Mouse (Mus musculus): Measurements from ENCODE around the gene Plekha1. TPM values are rescaled to one million over a fixed set of nuclear protein-coding genes. Genes with fewer than 3 reads are reported as not detected.

Gene Plekha1
- polyA plus RNA-seq, 1 experiment from 2014 or later, result 15.7 TPM

- 66% methylated on average over 7 of the region's 7 CpGs for WGBS (ENCODE audit: insufficient replicate concordance)
- Histone ChIP-seq H3K4me2 (ENCODE audit: low read depth, low read length) (no peak overlapping the region), H3K36me3 (ENCODE audit: control insufficient read depth, insufficient read depth) (no peaks in the 10 kb centered on the region)
Observed at GRCm38 (mm10) chr7:130950482-130950881, 84.9 kb downstream of the Plekha1 start.

GRCm38 (mm10) chr7:130951004-130951403 lies 85.4 kb downstream of the Plekha1 start:
- no peak for ATAC-seq (ENCODE audit: low read depth)
- 63% methylated on average over 5 of the region's 5 CpGs for WGBS (ENCODE audit: insufficient replicate concordance)
- H3K36me3 ChIP-seq (ENCODE audit: control insufficient read depth, insufficient read depth), result no peaks in the 10 kb centered on the region
- no peak overlapping the region for H3K9ac ChIP-seq (ENCODE audit: low read depth, low read length)
- H3K27ac ChIP-seq (ENCODE audit: low read length), result no peak overlapping the region
- no peak overlapping the region for H3K4me3 ChIP-seq (ENCODE audit: low read depth, low read length)
- H3K27me3 ChIP-seq (ENCODE audit: control insufficient read depth, insufficient read depth, low read depth, low read length), result no peaks in the 10 kb centered on the region
- no peaks in the 10 kb centered on the region for H3K4me1 ChIP-seq (ENCODE audit: control insufficient read depth, low read depth, low read length)
- no peak overlapping the region for H3K4me2 ChIP-seq (ENCODE audit: low read depth, low read length)
- no peaks in the 10 kb centered on the region for H3K9me3 ChIP-seq (replicated peaks; ENCODE audit: control insufficient read depth, low read length)

More at GRCm38 (mm10) chr7:130950482-130950881, 84.9 kb downstream of the Plekha1 start:
- Histone ChIP-seq H3K27me3 (ENCODE audit: control insufficient read depth, insufficient read depth, low read depth, low read length) (no peaks in the 10 kb centered on the region), H3K27ac (ENCODE audit: low read length) (no peak overlapping the region), H3K4me3 (ENCODE audit: low read depth, low read length) (no peak overlapping the region), H3K4me1 (ENCODE audit: control insufficient read depth, low read depth, low read length) (no peaks in the 10 kb centered on the region), H3K9me3 (replicated peaks; ENCODE audit: control insufficient read depth, low read length) (no peaks in the 10 kb centered on the region), H3K9ac (ENCODE audit: low read depth, low read length) (no peak overlapping the region)
- ATAC-seq (ENCODE audit: low read depth), result no peak

GRCm38 (mm10) chr7:130953376-130953775 lies 87.8 kb downstream of the Plekha1 start:
- no peak overlapping the region for H3K4me2 ChIP-seq (ENCODE audit: low read depth, low read length)
- H3K9ac ChIP-seq (ENCODE audit: low read depth, low read length), result no peak overlapping the region
- H3K4me1 ChIP-seq (ENCODE audit: control insufficient read depth, low read depth, low read length), result no peaks in the 10 kb centered on the region
- no peaks in the 10 kb centered on the region for H3K27me3 ChIP-seq (ENCODE audit: control insufficient read depth, insufficient read depth, low read depth, low read length)
- no peak overlapping the region for H3K4me3 ChIP-seq (ENCODE audit: low read depth, low read length)
- H3K27ac ChIP-seq (ENCODE audit: low read length), result no peak overlapping the region
- no peaks in the 10 kb centered on the region for H3K9me3 ChIP-seq (replicated peaks; ENCODE audit: control insufficient read depth, low read length)
- no peaks in the 10 kb centered on the region for H3K36me3 ChIP-seq (ENCODE audit: control insufficient read depth, insufficient read depth)
- ATAC-seq (ENCODE audit: low read depth), result no peak
- 67% methylated on average over 10 of the region's 10 CpGs for WGBS (ENCODE audit: insufficient replicate concordance)

- H3K4me2 ChIP-seq (ENCODE audit: low read depth, low read length), result no peak overlapping the region
- no peak overlapping the region for H3K4me3 ChIP-seq (ENCODE audit: low read depth, low read length)
- H3K9ac ChIP-seq (ENCODE audit: low read depth, low read length), result no peak overlapping the region
- H3K27me3 ChIP-seq (ENCODE audit: control insufficient read depth, insufficient read depth, low read depth, low read length), result no peaks in the 10 kb centered on the region
- no peak overlapping the region for H3K27ac ChIP-seq (ENCODE audit: low read length)
- ATAC-seq (ENCODE audit: low read depth), result no peak
- 69% methylated on average over 10 of the region's 10 CpGs for WGBS (ENCODE audit: insufficient replicate concordance)
- H3K4me1 ChIP-seq (ENCODE audit: control insufficient read depth, low read depth, low read length), result no peaks in the 10 kb centered on the region
- H3K9me3 ChIP-seq (replicated peaks; ENCODE audit: control insufficient read depth, low read length), result no peaks in the 10 kb centered on the region
- H3K36me3 ChIP-seq (ENCODE audit: control insufficient read depth, insufficient read depth), result no peaks in the 10 kb centered on the region
Observed at GRCm38 (mm10) chr7:130954177-130954601, 88.6 kb downstream of the Plekha1 start.

GRCm38 (mm10) chr7:130958551-130958950 lies 93.0 kb downstream of the Plekha1 start:
- H3K4me1 ChIP-seq (ENCODE audit: control insufficient read depth, low read depth, low read length), result no peaks in the 10 kb centered on the region
- no peak overlapping the region for H3K9ac ChIP-seq (ENCODE audit: low read depth, low read length)
- H3K36me3 ChIP-seq (ENCODE audit: control insufficient read depth, insufficient read depth), result no peaks in the 10 kb centered on the region
- no peak for ATAC-seq (ENCODE audit: low read depth)
- H3K4me3 ChIP-seq (ENCODE audit: low read depth, low read length), result no peak overlapping the region
- no peak overlapping the region for H3K4me2 ChIP-seq (ENCODE audit: low read depth, low read length)
- H3K27me3 ChIP-seq (ENCODE audit: control insufficient read depth, insufficient read depth, low read depth, low read length), result no peaks in the 10 kb centered on the region
- no peak overlapping the region for H3K27ac ChIP-seq (ENCODE audit: low read length)
- 71% methylated on average over 7 of the region's 7 CpGs for WGBS (ENCODE audit: insufficient replicate concordance)
- no peaks in the 10 kb centered on the region for H3K9me3 ChIP-seq (replicated peaks; ENCODE audit: control insufficient read depth, low read length)

- Histone ChIP-seq H3K9me3 (replicated peaks; ENCODE audit: control insufficient read depth, low read length) (no peaks in the 10 kb centered on the region), H3K4me1 (ENCODE audit: control insufficient read depth, low read depth, low read length) (no peaks in the 10 kb centered on the region), H3K4me3 (ENCODE audit: low read depth, low read length) (no peak overlapping the region), H3K27me3 (ENCODE audit: control insufficient read depth, insufficient read depth, low read depth, low read length) (no peaks in the 10 kb centered on the region), H3K4me2 (ENCODE audit: low read depth, low read length) (no peak overlapping the region), H3K36me3 (ENCODE audit: control insufficient read depth, insufficient read depth) (no peaks in the 10 kb centered on the region), H3K27ac (ENCODE audit: low read length) (no peak overlapping the region), H3K9ac (ENCODE audit: low read depth, low read length) (no peak overlapping the region)
- ATAC-seq (ENCODE audit: low read depth), result no peak
- 27% methylated on average over 7 of the region's 7 CpGs for WGBS (ENCODE audit: insufficient replicate concordance)
Observed at GRCm38 (mm10) chr7:130959868-130960267, 94.3 kb downstream of the Plekha1 start.

- Histone ChIP-seq H3K4me1 (ENCODE audit: control insufficient read depth, low read depth, low read length) (no peaks in the 10 kb centered on the region), H3K27ac (ENCODE audit: low read length) (no peak overlapping the region), H3K4me3 (ENCODE audit: low read depth, low read length) (no peak overlapping the region), H3K9ac (ENCODE audit: low read depth, low read length) (no peak overlapping the region), H3K4me2 (ENCODE audit: low read depth, low read length) (no peak overlapping the region), H3K9me3 (replicated peaks; ENCODE audit: control insufficient read depth, low read length) (no peaks in the 10 kb centered on the region), H3K27me3 (ENCODE audit: control insufficient read depth, insufficient read depth, low read depth, low read length) (no peaks in the 10 kb centered on the region), H3K36me3 (ENCODE audit: control insufficient read depth, insufficient read depth) (no peaks in the 10 kb centered on the region)
- ATAC-seq (ENCODE audit: low read depth), result no peak
- WGBS (ENCODE audit: insufficient replicate concordance), result 78% methylated on average over 6 of the region's 6 CpGs
Observed at GRCm38 (mm10) chr7:130961429-130961828, 95.9 kb downstream of the Plekha1 start.

Small RNA genes lying within 50 kb of the gene (microRNA-seq; reads per million reads assigned to microRNA genes)
- gene Mir7061, result not detected

Other genes with a start within 250 kb of the Plekha1 start
- 0.04 and 0.08 TPM in 2 replicates for gene Btbd16, start 91.7 kb upstream of the Plekha1 start, polyA plus RNA-seq (2015; fragmentation: Nextera tagmentation; extraction: Ambion mirVana)
- gene Htra1, start 70.4 kb downstream of the Plekha1 start, polyA plus RNA-seq (2015; fragmentation: Nextera tagmentation; extraction: Ambion mirVana), result 1.0 and 1.1 TPM in 2 replicates
- 3.9 TPM in 1 of 2 replicates, not detected in the other for gene Dmbt1, start 166.3 kb downstream of the Plekha1 start, polyA plus RNA-seq (2015; fragmentation: Nextera tagmentation; extraction: Ambion mirVana)

All from liver, embryonic 16.5 days (tissue).